Mouse (Mus musculus) 416B (cell line): ENCODE measurements around the gene Ghr.

ENCODE experiments used
- DNase-seq: peaks from one replicate; pipeline ENCODE4 v3.0.0; 2011; ENCODE audit warnings: low read depth

Gene Ghr

GRCm38 (mm10) chr15:3445285-3445909 lies 137.9 kb downstream of the Ghr start:
- no peak for DNase-seq

DNA sequence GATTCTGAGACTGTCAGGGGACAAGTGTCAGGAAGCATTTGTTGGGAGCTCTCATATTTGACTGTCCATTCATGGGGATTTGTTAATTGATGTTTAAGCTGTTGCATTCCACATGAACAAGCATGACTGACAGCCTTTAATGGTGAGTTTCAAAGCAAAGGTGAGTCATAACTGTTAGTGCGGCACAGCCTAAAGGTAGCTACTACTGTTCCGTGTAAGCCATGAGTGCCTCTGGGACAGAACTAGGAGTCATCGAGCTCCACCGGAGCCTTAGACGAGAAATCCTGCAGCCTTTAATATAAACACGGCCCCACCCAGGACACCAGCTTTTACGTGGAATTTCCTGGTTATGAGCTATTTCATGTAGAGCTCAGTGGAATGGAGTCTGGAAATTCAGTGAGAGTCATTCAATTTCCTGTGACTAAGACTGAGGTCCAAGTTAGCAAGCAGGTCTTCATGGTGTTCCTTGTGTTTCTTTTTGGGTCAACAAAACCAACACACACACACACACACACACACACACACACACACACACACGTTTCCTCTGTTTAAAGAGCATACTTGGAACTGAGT lies 138.8 kb downstream of the Ghr start:
- no peak for DNase-seq

DNA sequence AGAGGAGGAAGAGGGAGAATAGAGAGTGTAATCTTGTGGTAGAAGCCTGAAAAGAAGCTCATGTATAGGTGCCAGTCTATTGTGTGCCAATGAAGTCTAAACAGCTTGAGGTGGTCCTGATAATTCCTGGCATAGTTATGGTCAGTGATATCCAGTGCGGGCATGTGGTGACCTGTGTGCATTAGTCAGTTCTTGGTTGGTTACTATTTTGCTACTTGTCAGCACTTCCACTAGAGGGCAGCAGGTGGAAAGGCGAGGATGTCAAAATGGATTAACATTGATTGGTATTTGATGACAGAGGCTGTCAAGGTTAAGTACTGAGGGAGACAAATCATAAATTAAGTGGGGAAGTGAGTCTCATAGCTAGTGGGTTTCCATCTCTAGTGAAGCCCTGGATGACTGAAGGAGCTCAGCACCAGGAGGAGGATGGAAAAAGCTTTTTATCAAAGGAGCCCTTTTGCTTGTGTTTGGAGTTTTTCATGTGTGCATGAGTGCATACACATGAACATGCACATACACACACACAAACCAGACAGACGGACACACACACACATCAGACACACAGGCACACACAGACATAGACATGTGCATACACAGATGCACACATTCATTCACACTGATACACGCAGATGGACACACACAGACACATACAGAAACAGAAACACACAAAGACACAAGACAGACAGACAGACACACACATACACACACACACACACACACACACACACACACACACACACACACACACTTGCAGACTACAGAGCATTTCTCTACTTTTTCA lies 141.6 kb downstream of the Ghr start:
- DNase-seq, result peak; percentile 49

GRCm38 (mm10) chr15:3437381-3437780 lies 145.9 kb downstream of the Ghr start:
- no peak for DNase-seq

GRCm38 (mm10) chr15:3435637-3436036 lies 147.7 kb downstream of the Ghr start:
- DNase-seq, result peak; percentile 14

DNA sequence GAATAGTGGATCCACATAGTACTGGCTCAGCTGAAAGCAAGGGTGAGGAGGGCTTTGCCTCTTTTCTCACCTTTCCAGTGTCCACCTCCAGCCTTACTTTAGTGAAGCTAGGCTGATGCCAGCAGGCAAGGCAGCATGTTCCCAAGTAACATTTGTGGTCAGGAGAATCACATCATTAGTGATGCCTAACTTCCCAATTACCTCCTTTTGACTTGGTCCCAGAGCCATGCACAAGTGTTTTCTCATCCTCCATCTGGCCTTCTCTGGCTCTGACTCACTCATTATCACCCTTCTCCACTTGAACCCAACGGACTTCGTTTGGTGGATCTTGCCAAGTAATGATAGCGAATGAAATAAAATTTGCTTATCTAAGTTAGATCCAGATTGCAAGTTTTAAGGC lies 148.8 kb downstream of the Ghr start:
- no peak for DNase-seq

GRCm38 (mm10) chr15:3433281-3433680 lies 150.0 kb downstream of the Ghr start:
- DNase-seq, result peak; percentile 13

GRCm38 (mm10) chr15:3432823-3433222 lies 150.5 kb downstream of the Ghr start:
- no peak for DNase-seq

DNA sequence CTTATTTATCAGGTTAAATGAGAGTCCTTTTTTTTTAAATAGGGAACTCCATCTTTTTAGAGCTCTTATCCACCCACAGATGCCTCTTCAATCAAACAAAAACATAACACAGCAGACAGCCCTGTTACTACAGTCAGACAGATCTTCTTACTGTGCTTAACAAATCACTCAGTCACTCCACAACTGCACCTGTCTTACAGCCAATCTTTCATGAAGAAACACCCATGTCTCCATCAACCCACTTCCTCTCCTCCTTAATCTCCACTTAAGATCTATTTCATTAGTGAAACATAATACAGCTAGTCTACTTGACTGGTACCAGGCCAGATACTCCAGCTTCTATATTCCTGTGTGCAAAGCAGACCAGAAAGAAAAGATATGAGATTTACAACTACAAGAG lies 153.9 kb downstream of the Ghr start:
- DNase-seq, result peak; percentile 39

DNA sequence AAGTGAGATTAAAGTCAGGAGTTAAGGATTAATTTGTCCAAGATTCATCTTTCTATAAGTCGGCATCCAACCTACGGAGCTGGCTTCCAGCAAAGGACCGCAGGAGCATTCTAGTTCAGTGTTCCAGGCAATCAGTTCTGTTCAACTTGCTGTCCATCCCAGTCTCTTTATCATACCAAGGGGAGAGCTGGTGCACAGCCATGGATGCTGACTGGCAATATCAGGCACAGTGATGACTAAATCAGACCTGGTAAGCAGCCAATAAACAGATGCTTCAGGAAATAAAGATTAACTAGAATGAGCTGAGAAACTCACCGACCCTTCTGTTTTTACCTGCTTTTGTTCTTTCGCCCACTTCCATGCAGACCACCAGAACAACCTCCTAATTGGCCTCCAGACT lies 154.3 kb downstream of the Ghr start:
- DNase-seq, result no peak

GRCm38 (mm10) chr15:3426401-3426800 lies 156.9 kb downstream of the Ghr start:
- DNase-seq, result no peak

GRCm38 (mm10) chr15:3423177-3423576 lies 160.1 kb downstream of the Ghr start:
- no peak for DNase-seq

- DNase-seq, result no peak
Measured at GRCm38 (mm10) chr15:3417699-3418098, 165.6 kb downstream of the Ghr start.

- no peak for DNase-seq
Measured at GRCm38 (mm10) chr15:3413103-3413502, 170.2 kb downstream of the Ghr start.

DNA sequence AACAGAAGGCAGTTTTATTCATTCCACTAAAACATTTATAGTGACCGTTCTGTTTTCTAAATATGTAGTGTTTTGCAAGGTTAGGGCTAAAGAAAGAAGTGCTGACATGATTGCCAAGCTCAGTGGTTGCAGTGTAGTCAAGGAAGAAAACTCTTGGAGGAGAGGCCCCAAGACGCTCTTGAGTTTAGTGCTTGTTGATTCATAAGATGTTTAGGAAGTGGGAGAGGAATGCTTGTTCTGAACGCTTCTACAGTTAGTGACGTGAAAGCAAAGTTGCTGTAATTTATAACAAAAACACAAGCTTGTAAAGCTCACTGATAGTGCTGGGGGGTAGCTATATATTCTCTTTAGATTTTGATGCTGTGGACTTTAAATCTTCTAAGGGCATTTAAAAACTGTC lies 174.8 kb downstream of the Ghr start:
- no peak for DNase-seq

DNA sequence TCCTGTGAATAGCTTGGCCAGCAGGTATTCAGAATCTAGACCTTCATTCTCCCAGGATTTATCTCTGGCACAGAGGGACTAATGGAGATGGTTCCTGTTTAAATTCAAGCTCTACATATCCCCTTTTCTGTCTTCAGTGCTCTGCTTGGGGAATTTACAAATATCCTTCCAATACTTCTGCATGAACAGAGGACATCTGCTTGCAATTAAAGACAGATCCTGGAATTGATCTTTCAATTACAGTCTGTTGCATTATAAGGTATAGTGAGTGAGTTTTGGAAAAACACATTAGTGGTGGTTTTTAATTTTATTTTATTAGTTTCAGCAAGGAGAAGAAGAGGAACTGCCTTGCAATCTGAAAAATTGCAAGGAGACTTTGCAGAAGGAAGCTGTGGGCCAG lies 184.1 kb downstream of the Ghr start:
- DNase-seq, result no peak

DNA sequence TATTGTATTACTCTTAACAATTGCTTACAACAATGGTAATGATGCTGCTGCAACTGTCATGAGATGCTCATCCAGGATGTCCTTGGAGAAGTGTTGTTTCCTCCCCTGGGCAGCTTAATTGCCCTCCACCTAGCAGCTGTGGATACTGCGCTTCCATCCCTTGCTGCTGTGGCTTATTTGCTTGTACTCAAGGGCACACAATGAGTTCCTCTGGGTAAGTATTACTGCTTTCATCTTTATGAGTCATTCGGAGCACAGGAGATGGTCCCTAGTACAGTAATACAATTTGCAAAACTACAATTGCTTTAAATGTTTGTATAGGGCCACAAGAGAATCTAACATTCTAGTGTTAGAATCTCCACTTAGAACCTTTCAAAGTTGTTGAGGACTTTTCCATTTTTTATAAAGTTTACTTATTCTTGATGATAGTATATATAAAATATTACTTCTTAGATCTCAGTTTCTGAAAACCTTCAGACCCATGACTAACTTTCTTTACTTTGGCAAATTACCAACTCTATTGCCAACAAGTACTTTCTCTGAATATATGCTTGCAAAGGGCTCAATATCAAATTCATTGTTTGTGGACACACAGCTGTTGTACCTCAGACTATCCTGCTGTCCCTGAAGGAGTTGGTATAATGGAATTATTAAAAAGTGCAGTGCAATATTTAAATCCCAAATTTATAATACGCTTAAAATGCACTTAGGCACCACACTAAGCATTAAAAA lies 185.8 kb downstream of the Ghr start:
- DNase-seq, result no peak

GRCm38 (mm10) chr15:3396149-3396548 lies 187.1 kb downstream of the Ghr start:
- DNase-seq, result no peak

DNA sequence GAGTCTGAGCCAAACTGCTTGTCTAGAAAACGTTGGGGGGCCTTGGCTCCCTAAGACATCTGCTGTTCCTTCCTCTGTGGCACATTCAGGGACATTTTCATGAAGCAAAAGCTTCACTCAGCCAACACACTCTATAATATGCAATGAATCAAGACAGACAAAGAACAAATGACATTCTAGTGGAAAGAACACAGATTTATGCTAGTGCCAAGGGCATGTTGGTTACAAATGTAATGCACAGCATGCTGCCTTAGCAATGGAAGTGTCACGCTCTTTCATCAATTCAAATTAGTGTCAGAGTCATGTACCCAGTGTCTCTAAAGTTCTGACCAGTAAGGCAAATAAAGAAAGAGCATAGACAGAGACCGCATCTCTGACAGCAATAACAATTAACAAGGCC lies 187.6 kb downstream of the Ghr start:
- no peak for DNase-seq

DNA sequence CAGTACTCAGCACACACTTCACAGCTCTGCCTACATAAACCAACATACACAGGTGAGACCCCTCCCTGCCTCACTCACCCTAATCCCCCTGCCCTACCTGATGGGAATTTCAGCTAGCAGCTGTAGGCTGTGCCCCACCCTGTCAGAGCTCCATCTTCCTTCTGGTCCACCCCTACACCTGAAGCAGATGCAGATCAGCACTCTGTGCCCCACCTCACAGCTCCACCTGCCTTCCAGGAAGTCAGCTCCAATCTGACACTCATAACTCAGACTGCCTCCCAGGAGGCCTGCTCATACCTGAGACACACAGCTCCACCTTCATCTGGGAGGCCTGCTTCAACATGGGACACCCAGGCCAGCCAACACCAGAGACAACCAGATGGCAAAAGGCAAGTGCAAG lies 192.6 kb downstream of the Ghr start:
- no peak for DNase-seq

- DNase-seq, result no peak
Measured at GRCm38 (mm10) chr15:3389011-3389410, 194.3 kb downstream of the Ghr start.

- DNase-seq, result no peak
Measured at GRCm38 (mm10) chr15:3388485-3388884, 194.8 kb downstream of the Ghr start.

DNA sequence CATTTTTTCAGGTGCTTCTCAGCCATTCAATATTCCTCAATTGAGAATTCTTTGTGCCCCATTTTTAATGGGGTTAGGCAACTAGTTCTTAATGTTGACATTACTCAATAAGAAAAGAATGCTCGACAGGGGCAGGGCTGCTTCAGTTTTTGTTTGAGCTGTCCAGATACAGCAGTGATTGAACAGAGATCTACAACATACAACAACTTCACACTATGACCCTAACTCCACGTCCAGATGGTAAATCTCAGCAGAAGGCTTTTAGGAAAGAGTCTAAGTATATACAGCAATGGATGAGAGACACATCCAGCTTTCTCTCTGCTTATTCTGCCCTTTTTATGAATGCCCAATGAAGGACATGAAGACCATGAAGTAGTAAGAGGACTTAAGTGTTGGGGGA lies 199.5 kb downstream of the Ghr start:
- DNase-seq, result no peak
